Comparison of ENCODE assay signal across 8 mouse cellular contexts in the genomic region with DNA sequence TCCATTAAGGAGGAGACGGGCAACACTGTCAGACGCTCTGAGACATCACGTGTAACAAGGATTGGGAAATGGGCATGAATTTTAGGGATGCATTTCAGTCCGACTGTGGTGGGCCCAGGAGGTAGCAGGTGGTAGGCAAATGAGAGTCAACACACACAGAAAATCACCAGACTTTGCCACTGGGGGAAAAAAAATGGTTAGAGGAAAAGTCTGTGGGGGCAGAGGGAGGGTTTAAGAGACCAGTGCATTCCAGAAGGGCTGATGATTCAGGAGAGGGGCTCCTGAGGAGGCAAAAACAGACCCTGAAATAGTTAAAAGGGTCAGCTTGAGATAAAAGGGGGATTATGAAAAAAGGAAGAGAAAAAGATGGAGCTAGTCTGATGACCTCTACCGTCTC. TPM values are rescaled to one million over a fixed set of nuclear protein-coding genes. Genes with fewer than 3 reads are reported as not detected.
A peak's percentile ranks its signal among the peaks of the same experiment; 100 is the strongest.
DNase-seq lines count a peak whose midpoint lies in the region; ATAC-seq and TF ChIP-seq lines count a peak whose summit lies in the region.

No protein-coding gene starts in this region.

- no peak for TF ChIP-seq RAD21 in CH12.LX (IDR thresholded peaks at IDR 0.05; ENCODE audit: low read depth, low read length)

- no peak overlapping the region for H3K9ac ChIP-seq in heart, embryonic 11.5 days (ENCODE audit: low read depth, low read length)
- no peak overlapping the region for H3K9ac ChIP-seq in CH12.LX (ENCODE audit: insufficient read depth, low read depth)
- peak overlapping the region; percentile 88 for H3K9ac ChIP-seq in forebrain, embryonic 13.5 days
- H3K9ac ChIP-seq in liver, embryonic 13.5 days = peak overlapping the region; percentile 95

- TF ChIP-seq POLR2A in CH12.LX (IDR thresholded peaks at IDR 0.05; ENCODE audit: low read depth, low read length) = no peak

- no peak overlapping the region for H3K27ac ChIP-seq in heart, embryonic 11.5 days (ENCODE audit: low read depth, low read length)
- H3K27ac ChIP-seq in CH12.LX (ENCODE audit: insufficient read depth, low read depth) = peak overlapping the region; percentile 1; the same call in 1 of the 2 replicates
- no peak overlapping the region for H3K27ac ChIP-seq in forebrain, embryonic 13.5 days
- H3K27ac ChIP-seq in liver, embryonic 13.5 days = no peak overlapping the region

- WGBS in heart, embryonic 11.5 days (ENCODE audit: insufficient replicate concordance) = 63% methylated on average over 5 of the region's 5 CpGs
- WGBS in forebrain, embryonic 13.5 days = 57% methylated on average over 5 of the region's 5 CpGs
- 70% methylated on average over 5 of the region's 5 CpGs for WGBS in liver, embryonic 13.5 days (ENCODE audit: insufficient replicate concordance)

- ATAC-seq in heart, embryonic 11.5 days (replicated peaks; ENCODE audit: insufficient number of reproducible peaks, low FRiP score, low TSS enrichment) = no peak
- no peak for ATAC-seq in forebrain, embryonic 13.5 days
- no peak for ATAC-seq in liver, embryonic 13.5 days (ENCODE audit: low read depth)

- dilution Hi-C loops in CH12.LX (cut with MboI; ENCODE audit: extremely low pct_ligation_motif_present, extremely low pct_unique_long_range_greater_than_20kb, low sequenced_read_pairs) = no loop called here

- TF ChIP-seq CTCF in CH12.LX (conservative IDR thresholded peaks at IDR 0.05 in 1 of 2, IDR thresholded peaks at IDR 0.05 in 1 of 2; ENCODE audit: low read depth in 2 of 2, low read length in 2 of 2) = no peak

- no peaks in the 10 kb centered on the region for H3K9me3 ChIP-seq in heart, embryonic 11.5 days (replicated peaks; ENCODE audit: control insufficient read depth, low read length)
- H3K9me3 ChIP-seq in CH12.LX (replicated peaks; ENCODE audit: low read length) = no peaks in the 10 kb centered on the region
- no peaks in the 10 kb centered on the region for H3K9me3 ChIP-seq in forebrain, embryonic 13.5 days (replicated peaks)
- no peaks in the 10 kb centered on the region for H3K9me3 ChIP-seq in liver, embryonic 13.5 days (replicated peaks)

- no peak for DNase-seq in heart, adult 9 months (ENCODE audit: low spot score in 2 of 2)
- DNase-seq in CH12.LX (ENCODE audit: extremely low read depth) = no peak
- no peak for DNase-seq in liver, embryonic 13.5 days
- DNase-seq in ovary, adult 18-20 months (ENCODE audit: low spot score) = no peak
- no peak for DNase-seq in urinary bladder, postnatal 25 days (ENCODE audit: low spot score)
- no peak for DNase-seq in left cerebral cortex, adult 11 months (ENCODE audit: low spot score)

- no peak for TF ChIP-seq EP300 in CH12.LX (IDR thresholded peaks at IDR 0.05; ENCODE audit: low read length)

- H3K27me3 ChIP-seq in heart, embryonic 11.5 days (ENCODE audit: control insufficient read depth, insufficient read depth, low read length) = no peaks in the 10 kb centered on the region
- no peaks in the 10 kb centered on the region for H3K27me3 ChIP-seq in CH12.LX (replicated peaks)
- H3K27me3 ChIP-seq in forebrain, embryonic 13.5 days = no peaks in the 10 kb centered on the region
- H3K27me3 ChIP-seq in liver, embryonic 13.5 days = no peaks in the 10 kb centered on the region

- peaks cover 5% of the 10 kb centered on the region; the same call in 1 of the 2 replicates for H3K4me1 ChIP-seq in heart, embryonic 11.5 days (ENCODE audit: control insufficient read depth, insufficient read depth, low read length)
- H3K4me1 ChIP-seq in CH12.LX (ENCODE audit: control insufficient read depth in 1 of 2, insufficient read depth in 2 of 2) = peaks cover 15 to 47% of the 10 kb centered on the region in 2 experiments
- H3K4me1 ChIP-seq in forebrain, embryonic 13.5 days = peaks cover 20% of the 10 kb centered on the region
- peaks cover 38% of the 10 kb centered on the region for H3K4me1 ChIP-seq in liver, embryonic 13.5 days (replicated peaks)

- in situ Hi-C loops in CH12.LX (cut with MboI; ENCODE audit: low pct_ligation_motif_present, low pct_unique_long_range_greater_than_20kb, low sequenced_read_pairs) = no loop called here

- no peaks in the 10 kb centered on the region for H3K36me3 ChIP-seq in heart, embryonic 11.5 days (ENCODE audit: control insufficient read depth, insufficient read depth, low read length)
- H3K36me3 ChIP-seq in CH12.LX (replicated peaks in 1 of 2; ENCODE audit: control insufficient read depth in 1 of 2, insufficient read depth in 1 of 2, low read length in 1 of 2) = peaks cover 0 to 29% of the 10 kb centered on the region in 2 experiments
- H3K36me3 ChIP-seq in forebrain, embryonic 13.5 days (ENCODE audit: poor library complexity, severe bottlenecking) = no peaks in the 10 kb centered on the region
- no peaks in the 10 kb centered on the region for H3K36me3 ChIP-seq in liver, embryonic 13.5 days

- peak overlapping the region; percentile 76 for H3K4me2 ChIP-seq in heart, embryonic 11.5 days
- peak overlapping the region; percentile 55 for H3K4me2 ChIP-seq in CH12.LX (ENCODE audit: insufficient read depth, low read depth, poor library complexity, severe bottlenecking)
- H3K4me2 ChIP-seq in forebrain, embryonic 13.5 days = peak overlapping the region; percentile 73
- peak overlapping the region; percentile 89 for H3K4me2 ChIP-seq in liver, embryonic 13.5 days

- H3K79me2 ChIP-seq in CH12.LX (replicated peaks; ENCODE audit: control insufficient read depth, extremely low read depth, insufficient read depth, poor library complexity, severe bottlenecking) = peaks cover 24% of the 10 kb centered on the region

- H3K4me3 ChIP-seq in heart, embryonic 11.5 days (ENCODE audit: low read depth, low read length) = peak overlapping the region; percentile 81
- H3K4me3 ChIP-seq in CH12.LX (replicated peaks in 1 of 3; ENCODE audit: low read depth in 2 of 3, low read length in 2 of 3, poor library complexity in 1 of 3) = peak overlapping the region in 2 of 3 experiments; percentile 80 to 97
- peak overlapping the region; percentile 82 for H3K4me3 ChIP-seq in forebrain, embryonic 13.5 days
- H3K4me3 ChIP-seq in liver, embryonic 13.5 days (replicated peaks) = peak overlapping the region; percentile 91

TF ChIP-seq in CH12.LX, 34 proteins besides CTCF, POLR2A, EP300 and RAD21:
- TF ChIP-seq CHD1 (IDR thresholded peaks at IDR 0.05; ENCODE audit: low read depth, low read length) (no peak), IRF4 (IDR thresholded peaks at IDR 0.05; ENCODE audit: low read depth, low read length) (peak; percentile 30; the same call in 1 of the 2 replicates), ZNF384 (IDR thresholded peaks at IDR 0.05; ENCODE audit: low read depth, low read length) (peak; percentile 72), MAZ (IDR thresholded peaks at IDR 0.05; ENCODE audit: low read depth, low read length) (no peak), JUN (IDR thresholded peaks at IDR 0.05; ENCODE audit: insufficient read depth, low read depth, low read length) (no peak), BHLHE40 (IDR thresholded peaks at IDR 0.05; ENCODE audit: low read depth, low read length) (peak; percentile 28; the same call in 1 of the 2 replicates), NRF1 (IDR thresholded peaks at IDR 0.05; ENCODE audit: low read depth, low read length) (no peak)

RNA-seq across cellular contexts. Expression of a gene that starts 1.2 kb away (rescaled TPM):
- polyA plus RNA-seq in heart, embryonic 11.5 days (2014; fragmentation: Nextera tagmentation; extraction: Ambion mirVana) = 30.5 and 37.0 TPM in 2 replicates
- total RNA-seq in CH12.LX (2012; rRNA removed) = 46.9 and 50.9 TPM in 2 replicates
- 48.1 and 50.0 TPM in 2 replicates for total RNA-seq in CH12.LX (2014; rRNA removed)
- polyA plus RNA-seq in CH12.LX (2012; ENCODE audit: insufficient read length, low read depth) = 95.0 and 99.3 TPM in 2 replicates
- 68.1 and 76.7 TPM in 2 replicates for polyA plus RNA-seq in forebrain, embryonic 13.5 days (2015; fragmentation: Nextera tagmentation; extraction: Ambion mirVana)
- 29.6 and 37.5 TPM in 2 replicates for polyA plus RNA-seq in liver, embryonic 13.5 days (2015; fragmentation: Nextera tagmentation; extraction: Ambion mirVana)

RNA-seq across cellular contexts. Expression of a gene that starts 13.9 kb away (rescaled TPM):
- 56.0 and 63.2 TPM in 2 replicates for polyA plus RNA-seq in heart, embryonic 11.5 days (2014; fragmentation: Nextera tagmentation; extraction: Ambion mirVana)
- total RNA-seq in CH12.LX (2012; rRNA removed) (13.3 and 16.8 TPM in 2 replicates), CH12.LX (2014; rRNA removed) (24.7 and 27.8 TPM in 2 replicates)
- 14.9 and 25.2 TPM in 2 replicates for polyA plus RNA-seq in CH12.LX (2012; ENCODE audit: insufficient read length, low read depth)
- 141 and 152 TPM in 2 replicates for polyA plus RNA-seq in forebrain, embryonic 13.5 days (2015; fragmentation: Nextera tagmentation; extraction: Ambion mirVana)
- polyA plus RNA-seq in liver, embryonic 13.5 days (2015; fragmentation: Nextera tagmentation; extraction: Ambion mirVana) = 21.3 and 24.1 TPM in 2 replicates

Comparison
In these comparisons a context has a peak if more than half of its experiments do, and no peak if none do; other contexts are left out.
1. H3K9ac ChIP-seq: peak in forebrain, embryonic 13.5 days (single experiment) and liver, embryonic 13.5 days (single experiment); none in heart, embryonic 11.5 days (single experiment) and CH12.LX (single experiment).
2. Peak in every context shown above with its lines, with median percentiles within 50 percentile points of each other: H3K4me2 ChIP-seq and H3K4me3 ChIP-seq.